Mouse (Mus musculus) hindbrain, postnatal 0 days (tissue): Measurements from ENCODE around the gene Sdccag8. TPM values are rescaled to one million over a fixed set of nuclear protein-coding genes. Genes with fewer than 3 reads are reported as not detected.

Experiments used
- ATAC-seq: fragments of 200-750 bp; cut with Nextera tagmentation; 2 replicates; pipeline ENCODE4 v1.8.0; 2017; ENCODE audit warnings: mild to moderate bottlenecking, moderate TSS enrichment, moderate library complexity
- DNase-seq: peaks from one replicate; pipeline ENCODE4 v3.0.0-alpha.2; 2015; ENCODE audit warnings: low spot score
- H3K27ac ChIP-seq: fragments of 300-500 bp; sonication (generic); 2 replicates; pipeline ENCODE4 v1.5.1; 2014; ENCODE audit warnings: mild to moderate bottlenecking
- H3K27me3 ChIP-seq: fragments of 300-500 bp; sonication (generic); 2 replicates; pipeline ENCODE4 v1.6.1; 2014; ENCODE audit warnings: low read length, mixed read lengths; ENCODE audit not compliant: insufficient read depth
- H3K36me3 ChIP-seq: fragments of 300-500 bp; sonication (generic); 2 replicates; pipeline ENCODE4 v1.6.1; 2014; ENCODE audit warnings: low read length, mixed read lengths; ENCODE audit not compliant: insufficient read depth
- H3K4me1 ChIP-seq: fragments of 300-500 bp; sonication (generic); 2 replicates; pipeline ENCODE4 v1.6.1; 2014; ENCODE audit warnings: antibody characterized with exemption, low read length, mixed read lengths; ENCODE audit not compliant: insufficient read depth
- H3K4me2 ChIP-seq: fragments of 300-500 bp; sonication (generic); 2 replicates; pipeline ENCODE4 v1.6.1; 2014; ENCODE audit warnings: low read depth, mild to moderate bottlenecking, low read length, moderate library complexity, mixed read lengths
- H3K4me3 ChIP-seq: fragments of 300-500 bp; sonication (generic); 2 replicates; pipeline ENCODE4 v1.5.1; 2014; ENCODE audit warnings: low read length
- H3K9ac ChIP-seq: fragments of 300-500 bp; sonication (generic); replicated peaks from 2 replicates; pipeline ENCODE4 v1.6.1; 2014; ENCODE audit warnings: mild to moderate bottlenecking, low read length, moderate library complexity, mixed read lengths
- H3K9me3 ChIP-seq: fragments of 300-500 bp; sonication (generic); 2 replicates; pipeline ENCODE4 v1.6.1; 2016; ENCODE audit warnings: low read length, mixed read lengths
- CTCF ChIP-seq: IDR thresholded peaks from 2 replicates; pipeline ENCODE4 v1.5.1; 2016; ENCODE audit warnings: antibody characterized with exemption, control low read depth, low read depth
- WGBS: fragments of 180-500 bp; shearing (Covaris S2); extraction: QIAGEN DNeasy Blood & Tissue Kit; methylation state at CpG from one replicate; pipeline ENCODE4 v1.1.7; 2014; 5-methylcytosine and 5-hydroxymethylcytosine counted together
- polyA plus RNA-seq: library from polyadenylated mRNA; unstranded; fragments of >200 nt; fragmentation: Nextera tagmentation; extraction: Ambion mirVana; gene quantifications from 2 replicates; pipeline ENCODE4 v1.2.1, GENCODE M21; 2015
- total RNA-seq: library from RNA; depleted of rRNA; stranded (reverse); fragments of >200 nt; gene quantifications from 2 replicates; pipeline ENCODE4 v1.2.3, GENCODE M21; 2014

The Sdccag8 gene
- total and polyA plus RNA-seq, 2 experiments from 2014 or later: 10.1 to 23.1 TPM

DNA sequence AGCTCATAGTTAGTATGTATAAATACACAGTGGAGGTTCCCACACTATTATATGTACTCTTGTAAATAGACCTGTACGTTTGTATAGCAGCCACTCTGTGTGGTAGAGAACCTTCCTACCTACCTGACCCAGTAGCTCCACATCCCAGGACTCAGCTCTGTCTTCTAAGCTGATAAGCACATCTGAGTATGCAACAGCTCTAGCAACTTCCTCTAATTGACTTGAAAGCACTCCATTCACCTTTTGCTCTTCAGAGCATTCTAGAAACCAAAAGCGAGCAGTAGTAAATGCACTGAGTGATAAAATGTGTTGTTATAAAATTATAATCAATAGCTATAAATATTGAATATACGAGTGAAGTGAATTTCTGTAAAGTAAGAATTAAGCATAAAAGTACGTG, 12.5 kb downstream of the Sdccag8 start:
- H3K4me3 ChIP-seq: no peak overlapping the region
- WGBS: 91% methylated on average over 4 of the region's 4 CpGs
- DNase-seq (no peak), ATAC-seq (no peak)
- no peaks in the 10 kb centered on the region for H3K27me3 ChIP-seq
- no peak overlapping the region for H3K9ac ChIP-seq
- H3K4me1 ChIP-seq: no peaks in the 10 kb centered on the region
- H3K4me2 ChIP-seq: no peak overlapping the region
- H3K36me3 ChIP-seq: no peaks in the 10 kb centered on the region; the same call in 1 of the 2 replicates
- TF ChIP-seq CTCF: no peak
- no peaks in the 10 kb centered on the region for H3K9me3 ChIP-seq
- no peak overlapping the region for H3K27ac ChIP-seq

DNA sequence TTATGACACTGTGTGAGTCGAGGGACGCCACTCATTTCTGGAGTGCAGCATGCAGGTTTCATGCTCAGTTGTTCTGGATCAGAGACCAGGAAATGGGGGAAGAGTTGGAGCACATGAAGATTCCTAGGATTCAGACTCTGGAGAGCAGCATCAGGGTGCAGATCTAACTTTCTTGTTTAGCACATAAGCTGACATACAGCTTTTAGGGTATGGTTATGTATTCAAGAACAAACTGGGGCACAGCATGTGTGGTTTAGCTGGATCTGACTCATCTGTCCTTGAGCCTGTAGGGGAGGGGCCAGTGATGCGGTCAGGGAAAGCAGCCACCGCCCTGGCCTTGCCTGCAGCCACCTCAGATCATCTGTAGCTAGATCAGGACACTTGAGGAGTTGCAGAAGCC, 12.9 kb downstream of the Sdccag8 start:
- ATAC-seq: no peak
- TF ChIP-seq CTCF: no peak

DNA sequence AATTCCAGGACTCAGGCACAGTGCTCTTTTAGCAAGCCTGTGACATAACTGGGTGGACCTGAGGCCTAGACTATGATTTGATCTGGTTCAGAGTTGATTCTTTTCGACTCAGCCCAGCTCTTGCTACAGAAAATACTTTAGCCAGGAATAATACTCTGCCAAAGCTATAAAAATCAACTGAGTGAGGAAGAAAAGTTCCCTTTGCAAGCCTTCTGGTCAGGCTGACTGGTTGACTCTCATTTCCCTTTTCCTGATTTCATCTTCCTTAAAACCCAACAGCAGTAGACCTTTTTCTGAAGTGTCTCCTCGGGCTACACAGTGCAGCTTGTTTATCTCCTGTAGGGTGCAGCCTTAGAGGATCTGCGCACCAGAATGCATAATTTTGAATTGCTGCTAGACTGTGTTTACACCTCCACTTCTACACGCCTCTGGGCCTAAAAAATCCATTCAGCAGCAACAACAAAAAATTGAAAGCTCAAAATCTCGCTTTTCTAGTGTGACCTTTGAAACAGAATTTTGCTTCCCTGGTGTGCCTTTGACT, 13.6 kb downstream of the Sdccag8 start:
- H3K9me3 ChIP-seq: no peaks in the 10 kb centered on the region
- H3K27ac ChIP-seq: no peak overlapping the region
- H3K4me2 ChIP-seq: no peak overlapping the region
- H3K27me3 ChIP-seq: no peaks in the 10 kb centered on the region
- no peak overlapping the region for H3K9ac ChIP-seq
- H3K4me1 ChIP-seq: no peaks in the 10 kb centered on the region
- WGBS: 70% methylated on average over 5 of the region's 5 CpGs
- no peaks in the 10 kb centered on the region; the same call in 1 of the 2 replicates for H3K36me3 ChIP-seq
- TF ChIP-seq CTCF: no peak
- ATAC-seq (no peak), DNase-seq (no peak)
- no peak overlapping the region for H3K4me3 ChIP-seq

More for the DNA sequence above, 12.9 kb downstream of the Sdccag8 start:
- Histone ChIP-seq H3K9ac (no peak overlapping the region), H3K9me3 (no peaks in the 10 kb centered on the region), H3K4me2 (no peak overlapping the region), H3K4me1 (no peaks in the 10 kb centered on the region), H3K27me3 (no peaks in the 10 kb centered on the region), H3K36me3 (no peaks in the 10 kb centered on the region; the same call in 1 of the 2 replicates), H3K4me3 (no peak overlapping the region), H3K27ac (no peak overlapping the region)
- 77% methylated on average over 4 of the region's 4 CpGs for WGBS
- DNase-seq: no peak

DNA sequence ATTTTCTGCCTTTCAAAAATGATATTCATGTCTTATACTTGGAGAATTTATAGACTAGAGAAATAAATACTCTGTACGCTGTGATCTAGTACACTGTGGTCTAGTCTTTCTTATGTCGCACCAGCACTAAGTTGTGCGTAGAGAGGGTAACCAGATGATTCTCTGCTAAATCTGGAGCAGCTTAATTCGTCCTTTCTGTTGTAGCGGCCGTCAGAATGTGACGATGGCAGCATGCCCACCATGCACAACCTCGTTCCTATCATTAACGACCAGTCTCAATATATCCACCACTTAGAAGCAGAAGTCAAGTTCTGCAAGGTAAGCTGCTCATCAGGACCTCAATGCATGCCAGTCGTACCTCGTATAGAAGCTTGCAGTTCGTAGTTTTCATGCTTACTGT, 14.2 kb downstream of the Sdccag8 start:
- no peak for ATAC-seq
- no peaks in the 10 kb centered on the region; the same call in 1 of the 2 replicates for H3K36me3 ChIP-seq
- no peaks in the 10 kb centered on the region for H3K27me3 ChIP-seq
- H3K9me3 ChIP-seq: no peaks in the 10 kb centered on the region
- H3K27ac ChIP-seq: no peak overlapping the region
- no peaks in the 10 kb centered on the region for H3K4me1 ChIP-seq
- no peak overlapping the region for H3K4me2 ChIP-seq
- no peak overlapping the region for H3K4me3 ChIP-seq
- no peak for TF ChIP-seq CTCF
- H3K9ac ChIP-seq: no peak overlapping the region
- WGBS: 91% methylated on average over 12 of the region's 12 CpGs
- DNase-seq: no peak

DNA sequence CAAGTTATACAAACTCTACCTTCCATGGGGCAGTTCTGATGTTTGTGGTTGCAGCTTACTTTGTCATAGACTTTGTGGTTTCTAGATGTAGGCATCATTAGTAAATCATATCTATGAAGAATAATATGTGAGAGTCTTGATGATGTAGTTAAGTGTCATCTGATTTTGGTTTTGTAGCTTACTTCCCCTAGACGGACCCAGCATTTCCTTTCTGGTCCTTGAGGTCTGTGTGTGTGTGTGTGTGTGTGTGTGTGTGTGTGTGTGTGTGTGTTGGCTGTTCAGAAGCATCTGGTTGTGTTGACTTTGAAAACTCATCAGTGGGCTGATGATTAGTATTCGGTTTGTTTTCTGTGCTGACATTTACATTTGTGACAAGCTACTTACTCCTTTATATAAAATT, 17.6 kb downstream of the Sdccag8 start:
- no peak for TF ChIP-seq CTCF
- DNase-seq: no peak
- H3K9me3 ChIP-seq: no peaks in the 10 kb centered on the region
- no peak overlapping the region for H3K9ac ChIP-seq
- H3K4me2 ChIP-seq: no peak overlapping the region
- ATAC-seq: no peak
- no peak overlapping the region for H3K4me3 ChIP-seq
- 93% methylated on average over 2 of the region's 2 CpGs for WGBS
- H3K27ac ChIP-seq: no peak overlapping the region
- H3K4me1 ChIP-seq: no peaks in the 10 kb centered on the region
- no peaks in the 10 kb centered on the region for H3K27me3 ChIP-seq
- H3K36me3 ChIP-seq: no peaks in the 10 kb centered on the region

DNA sequence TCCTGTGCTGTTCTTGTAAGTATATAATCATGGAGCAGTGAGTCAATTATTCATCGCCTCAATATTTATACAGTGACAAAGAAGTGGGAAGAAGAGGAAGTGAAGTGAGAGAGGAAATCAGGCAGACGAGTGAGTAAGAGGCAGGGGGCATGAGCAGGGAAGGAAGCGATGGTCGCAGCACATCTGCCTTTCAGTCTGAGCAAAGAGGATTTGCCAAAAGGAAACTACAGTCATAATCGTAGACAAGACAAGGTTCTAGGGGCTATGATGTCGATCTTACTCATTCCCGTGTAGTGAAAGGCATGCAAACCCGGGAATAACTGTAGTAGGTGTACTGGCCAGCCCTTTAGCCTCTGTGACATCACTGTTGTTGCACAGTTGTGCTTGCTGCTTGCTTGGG, 18.1 kb downstream of the Sdccag8 start:
- no peak for ATAC-seq
- TF ChIP-seq CTCF: no peak
- WGBS: 81% methylated on average over 8 of the region's 8 CpGs

DNA sequence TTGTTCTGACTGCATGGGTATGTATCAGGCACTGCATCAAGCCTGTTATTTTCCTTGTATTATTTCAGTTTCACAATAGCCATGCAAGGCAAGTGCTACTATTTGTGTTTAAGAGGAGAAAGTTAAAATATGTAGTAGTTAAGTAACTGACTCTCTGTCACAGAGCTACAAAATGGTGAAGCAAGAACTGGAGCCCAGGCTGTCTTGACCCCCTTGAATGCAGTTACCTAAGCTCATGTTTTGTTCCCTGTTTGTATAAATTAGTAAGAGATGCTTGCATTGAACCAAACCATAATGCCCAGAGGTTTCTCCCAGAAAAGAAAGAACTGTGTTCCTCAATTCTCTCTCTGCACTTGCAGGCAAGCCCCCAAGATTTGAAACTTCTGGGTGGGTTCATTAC, 18.8 kb downstream of the Sdccag8 start:
- Histone ChIP-seq H3K9ac (no peak overlapping the region), H3K27ac (no peak overlapping the region), H3K4me3 (no peak overlapping the region), H3K36me3 (no peaks in the 10 kb centered on the region), H3K4me1 (no peaks in the 10 kb centered on the region), H3K27me3 (no peaks in the 10 kb centered on the region), H3K9me3 (no peaks in the 10 kb centered on the region), H3K4me2 (no peak overlapping the region)
- ATAC-seq: no peak
- TF ChIP-seq CTCF: no peak
- DNase-seq: no peak

More for the DNA sequence above, 18.1 kb downstream of the Sdccag8 start:
- Histone ChIP-seq H3K27ac (no peak overlapping the region), H3K4me3 (no peak overlapping the region), H3K4me1 (no peaks in the 10 kb centered on the region), H3K36me3 (no peaks in the 10 kb centered on the region), H3K9ac (no peak overlapping the region), H3K27me3 (no peaks in the 10 kb centered on the region), H3K4me2 (no peak overlapping the region), H3K9me3 (no peaks in the 10 kb centered on the region)
- no peak for DNase-seq
